Mouse (Mus musculus) lung, adult 2 months (tissue): ENCODE data around the gene Ptprq. TPM values are rescaled to one million over a fixed set of nuclear protein-coding genes. Genes with fewer than 3 reads are reported as not detected.

Source experiments
- DNase-seq: peaks from one replicate; pipeline ENCODE4 v3.0.0; 2022
- H3K4me1 ChIP-seq: fragments of 200-500 bp; 2 replicates; pipeline ENCODE4 v1.6.1; 2011; ENCODE audit warnings: low read length; ENCODE audit not compliant: control insufficient read depth, insufficient read depth
- H3K4me3 ChIP-seq: fragments of 200-500 bp; replicated peaks from 2 replicates; pipeline ENCODE3; 2011; ENCODE audit warnings: low read depth, mild to moderate bottlenecking, control low read depth, low read length; ENCODE audit errors: extremely low read depth
- CTCF ChIP-seq: fragments of 200-500 bp; IDR thresholded peaks from 2 replicates; pipeline ENCODE4 v1.5.1; 2011; ENCODE audit warnings: mild to moderate bottlenecking, low read length, control low read depth; ENCODE audit not compliant: insufficient read depth
- POLR2A ChIP-seq: fragments of 200-500 bp; IDR thresholded peaks from 2 replicates; pipeline ENCODE4 v1.6.1; 2011; ENCODE audit warnings: low read depth, mild to moderate bottlenecking, control low read depth, low read length, borderline replicate concordance; ENCODE audit errors: extremely low read depth
- WGBS: fragments of 180-500 bp; shearing (Covaris S2); methylation state at CpG from one replicate; pipeline ENCODE4 v1.1.7; 2018; 5-methylcytosine and 5-hydroxymethylcytosine counted together
- polyA plus RNA-seq: library from polyadenylated mRNA; depleted of rRNA; stranded (reverse); fragments of >200 nt; gene quantifications from 2 replicates; pipeline ENCODE4 v1.2.3, GENCODE M21; 2012

The Ptprq gene
- polyA plus RNA-seq, 1 experiment: 0.13 TPM

DNA sequence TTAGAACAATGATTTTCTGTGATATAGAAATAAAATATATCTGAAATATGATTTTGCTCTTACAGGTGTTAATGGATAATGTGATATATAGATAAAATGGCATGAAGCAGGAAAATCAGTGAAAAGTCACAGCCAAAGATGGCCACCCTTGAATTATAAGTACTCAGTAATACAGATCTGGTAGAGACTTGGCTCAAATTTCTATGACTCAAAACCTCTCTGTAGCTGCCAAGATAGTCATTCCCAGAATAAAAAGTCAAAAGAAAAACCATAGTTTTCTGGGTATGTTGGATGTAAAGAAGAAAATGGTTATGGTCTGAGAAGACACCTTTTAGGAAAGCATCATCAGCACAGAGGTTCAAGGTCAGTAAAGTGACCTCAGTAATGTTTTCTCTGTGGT is 159.0 kb downstream of the Ptprq start:
- no peak for TF ChIP-seq POLR2A
- no peak for TF ChIP-seq CTCF
- Histone ChIP-seq H3K4me3 (no peak overlapping the region), H3K4me1 (no peaks in the 10 kb centered on the region)
- no peak for DNase-seq

DNA sequence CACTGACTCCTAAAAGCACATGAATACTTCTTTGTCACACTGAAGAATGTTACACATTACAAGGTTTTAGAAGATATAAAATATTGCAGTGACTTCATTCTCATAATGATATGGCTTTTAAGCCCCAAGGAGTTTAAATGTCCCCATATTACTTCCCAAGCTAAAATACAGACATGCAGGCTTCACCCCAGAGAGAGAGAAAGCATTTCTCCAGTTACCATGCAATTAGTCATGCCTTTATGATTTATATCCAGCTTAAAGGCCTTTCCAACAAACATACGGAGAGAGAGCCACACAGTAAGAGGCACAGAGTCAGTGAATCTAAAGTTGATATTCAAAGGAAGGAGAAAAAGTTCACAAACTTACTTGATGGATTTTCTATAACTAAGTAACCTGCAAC is 176.8 kb downstream of the Ptprq start:
- Histone ChIP-seq H3K4me3 (no peak overlapping the region), H3K4me1 (no peaks in the 10 kb centered on the region)
- no peak for DNase-seq
- TF ChIP-seq CTCF (no peak), POLR2A (no peak)
- WGBS: 43% methylated on average over 1 of the region's 1 CpGs

DNA sequence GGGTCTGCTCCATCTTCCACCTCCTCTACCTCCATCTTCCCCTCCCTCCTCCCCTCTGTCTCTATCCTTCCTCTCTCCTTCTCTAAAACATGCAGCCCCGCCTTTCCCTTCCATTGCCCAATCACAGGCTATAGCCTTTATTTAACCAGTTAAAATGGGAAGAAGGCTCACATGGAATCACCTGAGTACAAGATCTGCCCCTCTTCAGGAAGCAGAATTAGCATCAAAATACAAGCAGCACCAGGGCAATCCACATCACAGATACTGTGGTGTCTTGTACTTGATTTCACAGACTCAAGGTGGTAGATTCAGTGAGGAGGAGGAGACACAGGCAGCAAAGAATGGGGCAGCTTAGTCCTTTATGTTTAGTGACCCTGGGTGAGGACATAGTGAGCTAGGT is 191.1 kb downstream of the Ptprq start:
- TF ChIP-seq CTCF (no peak), POLR2A (no peak)
- no peak for DNase-seq
- H3K4me1 ChIP-seq: no peaks in the 10 kb centered on the region
- H3K4me3 ChIP-seq: no peak overlapping the region
- WGBS: 87% methylated on average over 1 of the region's 1 CpGs

DNA sequence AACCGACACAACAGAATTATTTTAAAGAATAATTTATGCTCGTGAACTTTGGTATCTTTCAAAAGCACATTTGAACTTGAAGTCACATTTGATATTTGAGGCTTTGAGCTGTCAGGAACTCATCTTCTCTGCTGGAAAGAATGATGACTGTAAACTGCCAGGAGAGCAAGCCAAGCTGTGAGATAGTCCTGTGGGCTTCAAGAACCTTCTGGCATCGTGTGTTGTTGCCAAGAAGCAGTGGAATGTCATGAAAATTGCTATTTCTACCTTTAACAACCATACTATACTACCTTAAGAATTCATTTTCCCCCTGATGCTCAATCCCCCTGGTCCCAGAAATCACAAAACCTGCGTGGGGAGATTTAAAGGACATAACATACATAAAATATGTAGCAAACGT is 200.6 kb downstream of the Ptprq start:
- no peak for TF ChIP-seq POLR2A
- no peak overlapping the region for H3K4me3 ChIP-seq
- 62% methylated on average over 5 of the region's 5 CpGs for WGBS
- no peaks in the 10 kb centered on the region for H3K4me1 ChIP-seq
- no peak for DNase-seq

DNA sequence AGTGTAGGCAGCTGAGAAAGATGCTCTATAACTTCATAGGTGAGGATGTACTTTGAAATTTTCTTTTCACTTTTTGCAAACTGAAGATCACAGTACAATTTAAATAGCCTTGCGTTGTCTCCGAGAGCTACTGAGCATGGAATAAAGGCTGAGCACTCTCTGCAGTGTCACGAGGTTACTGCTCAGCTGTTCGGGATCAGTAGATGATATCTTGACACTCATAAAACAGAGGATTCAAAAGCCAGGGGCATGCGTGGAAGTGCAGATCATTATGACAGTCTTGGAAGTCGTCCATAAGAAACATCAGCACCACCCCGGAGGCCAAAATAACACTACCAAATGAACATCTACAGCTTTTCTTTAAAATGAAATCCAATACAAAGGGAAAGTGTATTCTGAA is 203.2 kb downstream of the Ptprq start:
- TF ChIP-seq POLR2A (no peak), CTCF (no peak)
- no peaks in the 10 kb centered on the region for H3K4me1 ChIP-seq
- 63% methylated on average over 7 of the region's 7 CpGs for WGBS
- H3K4me3 ChIP-seq: no peak overlapping the region
- no peak for DNase-seq

DNA sequence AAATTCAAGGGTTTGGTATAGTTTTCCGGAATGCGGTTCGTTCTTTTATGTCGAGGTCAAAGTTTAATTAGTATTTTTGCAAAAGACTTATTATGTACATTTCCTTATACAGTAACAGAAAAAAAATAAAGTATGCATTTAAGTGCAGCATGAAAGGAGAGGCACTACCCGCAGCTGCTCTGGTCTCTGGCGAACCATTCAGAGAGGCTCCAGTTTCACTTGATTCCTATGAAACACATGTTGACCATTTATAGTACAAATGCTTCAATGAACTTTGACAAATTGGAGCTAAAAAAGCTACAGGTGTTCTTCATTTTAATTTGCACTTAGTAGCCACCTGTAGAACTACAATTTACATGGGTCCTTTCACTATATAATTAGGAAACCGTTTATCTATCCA is 205.1 kb downstream of the Ptprq start:
- H3K4me3 ChIP-seq: no peak overlapping the region
- no peak for TF ChIP-seq CTCF
- TF ChIP-seq POLR2A: no peak
- H3K4me1 ChIP-seq: no peaks in the 10 kb centered on the region
- no peak for DNase-seq
- WGBS: 84% methylated on average over 7 of the region's 7 CpGs

DNA sequence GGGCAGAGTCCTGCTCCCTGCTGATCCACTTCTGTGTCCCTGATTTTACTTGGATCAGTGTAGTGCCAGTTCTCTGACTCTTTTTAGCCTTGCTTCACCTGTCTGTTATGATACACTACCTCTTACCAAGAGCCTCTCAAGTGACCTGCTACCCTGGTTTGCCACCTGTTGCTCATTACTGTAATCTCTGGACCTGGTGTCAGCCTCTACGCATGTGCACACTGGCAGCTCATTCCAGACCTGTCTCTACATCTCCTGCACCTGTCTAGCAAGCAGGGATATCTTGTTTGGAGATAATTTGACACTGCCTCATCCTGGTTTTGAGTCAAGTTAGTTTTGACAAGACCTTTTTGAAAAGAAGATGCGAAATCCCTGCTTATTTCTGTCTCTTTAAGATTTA is 213.5 kb downstream of the Ptprq start:
- Histone ChIP-seq H3K4me3 (no peak overlapping the region), H3K4me1 (no peaks in the 10 kb centered on the region)
- 70% methylated on average over 2 of the region's 2 CpGs for WGBS
- TF ChIP-seq POLR2A (no peak), CTCF (no peak)
- DNase-seq: no peak

DNA sequence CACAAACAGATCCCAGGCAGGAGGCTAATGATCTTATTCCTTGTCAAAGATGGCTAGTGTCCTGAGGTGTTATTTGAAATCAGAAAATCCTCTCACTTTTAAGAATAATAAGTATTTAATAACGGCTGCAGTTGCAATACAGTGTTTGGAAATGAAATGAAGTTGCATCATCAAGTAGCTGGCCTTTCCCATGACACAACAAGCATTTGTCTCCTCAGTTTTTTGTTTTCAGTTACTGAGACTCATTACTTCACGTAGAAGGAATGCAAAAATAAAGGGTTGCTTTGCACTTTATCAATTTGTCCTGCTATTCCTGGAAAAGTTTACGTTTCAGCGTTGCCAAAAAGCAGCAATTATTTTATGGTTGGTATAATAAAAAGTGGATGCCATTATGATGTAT is 216.4 kb downstream of the Ptprq start:
- 57% methylated on average over 4 of the region's 4 CpGs for WGBS
- Histone ChIP-seq H3K4me3 (no peak overlapping the region), H3K4me1 (no peaks in the 10 kb centered on the region)
- no peak for DNase-seq
- TF ChIP-seq CTCF (no peak), POLR2A (no peak)

DNA sequence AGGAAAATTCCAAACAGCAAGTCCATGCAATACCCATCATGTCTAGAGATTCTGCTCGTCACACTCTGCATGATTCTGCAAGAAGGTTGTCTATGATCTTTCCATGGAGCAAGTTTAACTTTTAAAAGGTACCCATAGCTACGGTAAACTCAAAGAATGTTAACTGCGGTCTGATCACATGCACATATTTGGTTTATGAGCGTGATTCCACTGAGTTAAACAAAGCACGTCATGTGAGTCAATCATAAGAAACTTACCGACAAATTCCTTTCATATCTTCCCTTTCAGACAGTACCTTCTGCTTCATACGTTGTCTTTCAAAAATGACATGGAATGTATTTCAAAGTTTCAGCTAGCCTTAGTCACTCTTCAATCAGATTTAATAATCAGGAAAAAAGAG is 217.7 kb downstream of the Ptprq start:
- TF ChIP-seq POLR2A (no peak), CTCF (no peak)
- no peak for DNase-seq
- WGBS: 83% methylated on average over 7 of the region's 7 CpGs
- Histone ChIP-seq H3K4me1 (no peaks in the 10 kb centered on the region), H3K4me3 (no peak overlapping the region)

DNA sequence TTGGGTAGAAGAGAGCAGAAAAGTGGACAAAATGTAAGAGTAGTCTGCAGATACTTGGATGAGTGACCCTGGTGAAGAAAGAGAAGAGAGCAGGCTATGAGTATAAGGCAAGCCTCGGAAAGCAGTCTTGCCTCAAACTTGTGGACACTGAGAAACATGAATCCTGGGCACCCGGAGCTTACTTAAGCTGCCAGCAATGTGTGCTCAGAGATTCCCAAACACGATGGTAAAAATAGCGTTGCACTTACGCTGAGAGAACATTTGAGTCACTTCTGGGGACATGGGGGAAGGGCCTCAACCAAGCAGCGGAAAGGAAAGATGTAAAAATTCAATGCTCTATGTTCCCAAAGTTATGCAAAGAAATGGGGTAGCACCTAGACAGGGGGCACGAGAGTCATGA is 220.2 kb downstream of the Ptprq start:
- DNase-seq: no peak
- WGBS: 58% methylated on average over 7 of the region's 7 CpGs
- Histone ChIP-seq H3K4me1 (no peaks in the 10 kb centered on the region), H3K4me3 (no peak overlapping the region)
- TF ChIP-seq CTCF (no peak), POLR2A (no peak)

DNA sequence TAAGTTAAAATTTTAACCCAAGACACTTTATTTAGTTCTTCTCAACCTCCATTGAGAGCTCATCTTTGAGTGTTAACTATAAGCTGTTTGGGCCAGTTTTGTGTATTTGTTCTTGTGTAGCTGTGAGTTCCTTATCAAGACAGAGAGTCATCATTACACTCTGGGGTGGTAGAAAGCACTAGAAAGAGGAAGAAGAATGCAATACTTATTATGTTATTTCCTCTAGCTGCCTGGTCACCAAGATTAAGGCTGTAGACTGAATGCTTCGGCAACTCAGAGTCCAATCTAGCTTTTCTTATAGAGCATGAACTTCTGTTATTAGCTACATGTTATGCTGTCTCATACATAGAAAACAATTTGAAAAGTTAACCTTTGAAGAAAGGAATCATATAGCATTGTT is 223.4 kb downstream of the Ptprq start:
- TF ChIP-seq POLR2A (no peak), CTCF (no peak)
- Histone ChIP-seq H3K4me1 (no peaks in the 10 kb centered on the region), H3K4me3 (no peak overlapping the region)
- 72% methylated on average over 1 of the region's 1 CpGs for WGBS
- DNase-seq: no peak

DNA sequence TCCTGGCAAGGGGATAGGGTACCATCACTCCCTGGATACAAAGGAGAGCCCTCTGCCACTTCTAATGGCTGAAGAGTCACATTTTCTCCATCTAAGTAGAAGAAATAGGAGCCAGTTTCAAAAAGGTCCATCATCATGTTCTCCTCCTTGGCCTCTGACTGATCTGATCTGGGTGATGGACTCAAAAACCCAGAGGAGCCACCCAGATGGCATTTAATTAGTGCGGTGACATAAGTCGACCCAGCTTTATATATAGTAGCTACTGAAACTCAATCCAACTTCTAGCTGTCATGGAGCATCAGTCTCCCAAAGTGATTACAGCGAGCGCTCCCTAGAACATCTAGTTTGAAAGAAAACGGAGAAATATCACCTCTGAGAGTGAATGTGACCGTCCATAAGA is 225.3 kb downstream of the Ptprq start, which contains the start of gene Myf6:
Gene Myf6, minus strand, starts transcription at position 170 of the 400 bp plus-strand sequence.
- Histone ChIP-seq H3K4me1 (no peaks in the 10 kb centered on the region), H3K4me3 (no peak within 1 kb of the TSS)
- TF ChIP-seq CTCF (no peak), POLR2A (no peak)
- WGBS: 88% methylated on average over 6 of the region's 6 CpGs
- DNase-seq: no peak
